Mouse (Mus musculus): ENCODE data around the gene Lrp5.

DNA sequence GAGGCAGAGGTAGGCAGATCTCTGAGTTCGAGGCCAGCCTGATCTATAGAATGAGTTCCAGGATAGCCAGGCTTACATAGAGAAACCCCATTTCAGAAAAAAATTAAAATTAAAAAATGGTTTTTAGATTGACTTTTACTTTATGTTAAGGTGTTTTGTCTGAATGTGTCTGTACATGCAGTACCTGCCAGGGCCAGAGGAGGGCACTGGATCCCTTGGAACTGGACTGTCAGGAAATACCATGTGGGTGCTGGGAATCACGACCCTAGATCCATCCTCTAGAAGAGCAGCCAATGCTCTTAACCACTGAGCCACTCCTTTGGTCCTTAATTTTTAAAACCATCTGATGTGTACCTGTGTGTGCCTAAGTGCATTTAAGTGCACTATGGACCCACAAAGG lies 67.0 kb downstream of the Lrp5 start:
- no peak for TF ChIP-seq POLR2A (IDR thresholded peaks at IDR 0.05; ENCODE audit: control insufficient read depth in 1 of 2, insufficient read depth in 1 of 2, low read depth in 1 of 2, low read length in 2 of 2, poor library complexity in 1 of 2)
- no peak for TF ChIP-seq ELF1 (IDR thresholded peaks at IDR 0.05; ENCODE audit: low read depth, low read length)
- no peak for TF ChIP-seq MAX (IDR thresholded peaks at IDR 0.05; ENCODE audit: low read length)
- no peak for TF ChIP-seq TCF12 (IDR thresholded peaks at IDR 0.05; ENCODE audit: low read depth, low read length)
- TF ChIP-seq CTCF (IDR thresholded peaks at IDR 0.05 in 2 of 3, conservative IDR thresholded peaks at IDR 0.05 in 1 of 3; ENCODE audit: control insufficient read depth in 1 of 3, insufficient read depth in 1 of 3, low read depth in 2 of 3, low read length in 3 of 3, poor library complexity in 1 of 3, severe bottlenecking in 1 of 3), result peak; percentile 49 to 54 (median 52)
- TF ChIP-seq ZNF384 (IDR thresholded peaks at IDR 0.05; ENCODE audit: low read depth, low read length), result no peak
- TF ChIP-seq GATA1 (IDR thresholded peaks at IDR 0.05; ENCODE audit: low read depth, low read length), result no peak
- no peak for TF ChIP-seq CHD1 (IDR thresholded peaks at IDR 0.05; ENCODE audit: low read depth, low read length)
- no peak for TF ChIP-seq POLR2AphosphoS2 (IDR thresholded peaks at IDR 0.05; ENCODE audit: low read length)
- no peak for TF ChIP-seq CHD2 (IDR thresholded peaks at IDR 0.05; ENCODE audit: low read length)
- no peak for TF ChIP-seq HCFC1 (IDR thresholded peaks at IDR 0.05; ENCODE audit: low read depth, low read length)
- no peak for TF ChIP-seq TAL1 (IDR thresholded peaks at IDR 0.05; ENCODE audit: low read length)
- TF ChIP-seq MAZ (IDR thresholded peaks at IDR 0.05; ENCODE audit: low read depth, low read length), result no peak
- no peak for TF ChIP-seq MXI1 (IDR thresholded peaks at IDR 0.05; ENCODE audit: low read depth, low read length)

All from MEL (cell line).